8 mouse cellular contexts compared by ENCODE assay signal in genomic region chr5:36396011-36396410, GRCm38 (mm10). TPM values are rescaled to one million over a fixed set of nuclear protein-coding genes. Genes with fewer than 3 reads are reported as not detected.
DNase-seq lines count a peak whose midpoint lies in the region; ATAC-seq and TF ChIP-seq lines count a peak whose summit lies in the region.

No protein-coding gene starts in this region.

- no peaks in the 10 kb centered on the region for H3K27me3 ChIP-seq in kidney, adult 2 months (replicated peaks; ENCODE audit: control insufficient read depth, insufficient read depth, low read length)
- 0 out of 2 replicates have a peak, but pooled peaks cover 2% of the 10 kb centered on the region for H3K27me3 ChIP-seq in limb, embryonic 11.5 days (ENCODE audit: control insufficient read depth, insufficient read depth, low read length)
- no peaks in the 10 kb centered on the region for H3K27me3 ChIP-seq in stomach, embryonic 16.5 days (ENCODE audit: control insufficient read depth, insufficient read depth, low read length)

- H3K36me3 ChIP-seq in kidney, adult 2 months (ENCODE audit: control insufficient read depth, insufficient read depth, low read length): no peaks in the 10 kb centered on the region
- H3K36me3 ChIP-seq in limb, embryonic 11.5 days (ENCODE audit: control insufficient read depth, insufficient read depth, low read length): no peaks in the 10 kb centered on the region
- H3K36me3 ChIP-seq in stomach, embryonic 16.5 days (ENCODE audit: control insufficient read depth, insufficient read depth, low read length): no peaks in the 10 kb centered on the region

- no peak for ATAC-seq in limb, embryonic 11.5 days (ENCODE audit: insufficient number of reproducible peaks, low FRiP score, low TSS enrichment, low read depth)
- no peak for ATAC-seq in stomach, embryonic 16.5 days (ENCODE audit: insufficient read depth, low FRiP score)

- DNase-seq in ovary, postnatal 36 days (ENCODE audit: low spot score): peak; percentile 73
- DNase-seq in ovary, postnatal 10 days (ENCODE audit: low spot score): no peak
- peak; percentile 83 for DNase-seq in embryo, embryonic 9.5 days (ENCODE audit: extremely low spot score)
- peak; percentile 74 to 84 for DNase-seq in gastrocnemius, postnatal 4 days (ENCODE audit: low spot score in 2 of 2)
- DNase-seq in kidney, adult 2 months: peak; percentile 74
- peak; percentile 90 for DNase-seq in limb, embryonic 11.5 days (ENCODE audit: low spot score)
- peak; percentile 54 to 80 for DNase-seq in natural killer cell, adult 2 months (ENCODE audit: low spot score in 2 of 2)

- H3K9me3 ChIP-seq in limb, embryonic 11.5 days (ENCODE audit: control insufficient read depth, low read length): no peaks in the 10 kb centered on the region
- H3K9me3 ChIP-seq in stomach, embryonic 16.5 days (replicated peaks; ENCODE audit: control insufficient read depth, low read length): no peaks in the 10 kb centered on the region

- 74% methylated on average over 3 of the region's 3 CpGs for WGBS in kidney, adult 2 months
- WGBS in limb, embryonic 11.5 days: 69% methylated on average over 3 of the region's 3 CpGs
- 77% methylated on average over 3 of the region's 3 CpGs for WGBS in stomach, embryonic 16.5 days

- no peak overlapping the region for H3K4me3 ChIP-seq in kidney, adult 2 months (ENCODE audit: insufficient read depth, low read depth, low read length)
- H3K4me3 ChIP-seq in limb, embryonic 11.5 days (ENCODE audit: low read depth, low read length): no peak overlapping the region
- peak overlapping the region; percentile 77; the same call in 1 of the 2 replicates for H3K4me3 ChIP-seq in stomach, embryonic 16.5 days (replicated peaks; ENCODE audit: low read length)

- no peaks in the 10 kb centered on the region; the same call in 1 of the 2 replicates for H3K4me1 ChIP-seq in kidney, adult 2 months (ENCODE audit: control insufficient read depth, insufficient read depth, low read length)
- peaks cover 5% of the 10 kb centered on the region; the same call in 1 of the 2 replicates for H3K4me1 ChIP-seq in limb, embryonic 11.5 days (ENCODE audit: control insufficient read depth, insufficient read depth, low read length)
- peaks cover 25% of the 10 kb centered on the region for H3K4me1 ChIP-seq in stomach, embryonic 16.5 days (ENCODE audit: control insufficient read depth, insufficient read depth, low read length)

- peak overlapping the region; percentile 99; the same call in 1 of the 2 replicates for H3K4me2 ChIP-seq in limb, embryonic 11.5 days (ENCODE audit: low read depth, severe bottlenecking)
- H3K4me2 ChIP-seq in stomach, embryonic 16.5 days (ENCODE audit: low read depth, low read length): peak overlapping the region; percentile 99

- TF ChIP-seq POLR2A in kidney, adult 2 months (IDR thresholded peaks at IDR 0.05; ENCODE audit: low read depth, low read length): no peak

- H3K9ac ChIP-seq in limb, embryonic 11.5 days (ENCODE audit: low read length): no peak overlapping the region
- H3K9ac ChIP-seq in stomach, embryonic 16.5 days (ENCODE audit: low read length): no peak overlapping the region

- no peak overlapping the region for H3K27ac ChIP-seq in kidney, adult 2 months (ENCODE audit: insufficient read depth, low read depth, low read length)
- H3K27ac ChIP-seq in limb, embryonic 11.5 days (replicated peaks; ENCODE audit: low read depth, low read length): no peak overlapping the region
- no peak overlapping the region for H3K27ac ChIP-seq in stomach, embryonic 16.5 days (ENCODE audit: low read length)

- TF ChIP-seq CTCF in kidney, adult 2 months (conservative IDR thresholded peaks at IDR 0.05; ENCODE audit: insufficient read depth, insufficient read length, low read depth, low read length): peak; percentile 63

RNA-seq across cellular contexts. Expression of gene Sorcs2, which starts 1.9 kb away (rescaled TPM):
- total RNA-seq in gastrocnemius, postnatal 4 days (2021): 10 to 100 TPM; 35.8 to 38.1 TPM
- polyA plus RNA-seq in kidney, adult 2 months (2012; rRNA removed): 1.9 and 2.3 TPM in 2 replicates
- 6.4 and 8.3 TPM in 2 replicates for polyA plus RNA-seq in limb, embryonic 11.5 days (2014; fragmentation: Nextera tagmentation; extraction: Ambion mirVana)
- polyA plus RNA-seq in stomach, embryonic 16.5 days (2015; fragmentation: Nextera tagmentation; extraction: Ambion mirVana): 11.4 and 11.8 TPM in 2 replicates
